Mouse (Mus musculus) G1E (cell line): ENCODE data around the gene Lmtk3.

ENCODE experiments used
- CTCF ChIP-seq: IDR thresholded peaks from 2 replicates; pipeline ENCODE4 v1.5.1; 2012; ENCODE audit warnings: low read depth, low read length, inconsistent platforms, mixed read lengths
- GATA1 ChIP-seq: IDR thresholded peaks from 2 replicates; pipeline ENCODE4 v1.6.1; 2012; ENCODE audit warnings: borderline replicate concordance, low read length, inconsistent platforms, mixed read lengths
- POLR2AphosphoS5 ChIP-seq: IDR thresholded peaks from 2 replicates; pipeline ENCODE4 v1.6.1; 2012; ENCODE audit warnings: low read depth, low read length, inconsistent platforms; ENCODE audit not compliant: insufficient replicate concordance

GRCm38 (mm10) chr7:45853089-45853488, 69.6 kb downstream of the Lmtk3 start:
- TF ChIP-seq CTCF (no peak), POLR2AphosphoS5 (no peak), GATA1 (no peak)
